ENCODE assay signal across 9 mouse cellular contexts in genomic region chr1:179476461-179477156, GRCm38 (mm10). TPM values are rescaled to one million over a fixed set of nuclear protein-coding genes. Genes with fewer than 3 reads are reported as not detected.
A peak's percentile ranks its signal among the peaks of the same experiment; 100 is the strongest.
DNase-seq lines count a peak whose midpoint lies in the region; ATAC-seq and TF ChIP-seq lines count a peak whose summit lies in the region.
"Had no signal": no experiment of that assay in that cellular context is flagged by ENCODE, and none has a peak within 500 bp of the region (broad histone marks: within the 10 kb centered on the region; RNA-seq: fewer than 3 reads in every experiment).

No protein-coding gene starts in this region.

- H3K9me3 ChIP-seq in lung, embryonic 15.5 days = peaks cover 4% of the 10 kb centered on the region; the same call in 1 of the 2 replicates
- 0 out of 2 replicates have a peak, but pooled peaks cover 7% of the 10 kb centered on the region for H3K9me3 ChIP-seq in hindbrain, postnatal 0 days (ENCODE audit: low read length)
- H3K9me3 ChIP-seq in neural tube, embryonic 13.5 days = peaks cover 11% of the 10 kb centered on the region; the same call in 1 of the 2 replicates

- no peaks in the 10 kb centered on the region; the same call in 1 of the 2 replicates for H3K4me1 ChIP-seq in lung, embryonic 15.5 days
- no peaks in the 10 kb centered on the region for H3K4me1 ChIP-seq in hindbrain, postnatal 0 days (ENCODE audit: insufficient read depth, low read length)
- H3K4me1 ChIP-seq in neural tube, embryonic 13.5 days (replicated peaks) = peaks cover 18% of the 10 kb centered on the region

- H3K4me2 ChIP-seq in lung, embryonic 15.5 days = no peak overlapping the region
- no peak overlapping the region for H3K4me2 ChIP-seq in hindbrain, postnatal 0 days (ENCODE audit: low read depth, low read length)
- H3K4me2 ChIP-seq in neural tube, embryonic 13.5 days = no peak overlapping the region
- H3K4me2 ChIP-seq: embryonic facial prominence, embryonic 15.5 days had no signal

- 51% methylated on average over 6 of the region's 6 CpGs for WGBS in lung, embryonic 15.5 days
- WGBS in hindbrain, postnatal 0 days = 64% methylated on average over 6 of the region's 6 CpGs
- 67% methylated on average over 6 of the region's 6 CpGs for WGBS in neural tube, embryonic 13.5 days

- peak; percentile 6; the same call in 1 of the 2 replicates for ATAC-seq in lung, embryonic 15.5 days (ENCODE audit: borderline replicate concordance, extremely low read depth, low FRiP score, low TSS enrichment)
- ATAC-seq in hindbrain, postnatal 0 days = peak; percentile 51; the same call in 1 of the 2 replicates
- ATAC-seq in neural tube, embryonic 13.5 days (ENCODE audit: low read depth) = peak; percentile 61; the same call in 1 of the 2 replicates

- no peaks in the 10 kb centered on the region for H3K27me3 ChIP-seq in lung, embryonic 15.5 days
- H3K27me3 ChIP-seq in hindbrain, postnatal 0 days (ENCODE audit: insufficient read depth, low read length) = no peaks in the 10 kb centered on the region
- peaks cover 18% of the 10 kb centered on the region; the same call in 1 of the 2 replicates for H3K27me3 ChIP-seq in neural tube, embryonic 13.5 days
- H3K27me3 ChIP-seq: embryonic facial prominence, embryonic 15.5 days had no signal

- no peaks in the 10 kb centered on the region; the same call in 1 of the 2 replicates for H3K36me3 ChIP-seq in lung, embryonic 15.5 days
- H3K36me3 ChIP-seq in hindbrain, postnatal 0 days (ENCODE audit: insufficient read depth, low read length) = no peaks in the 10 kb centered on the region
- H3K36me3 ChIP-seq in neural tube, embryonic 13.5 days = peaks cover 3% of the 10 kb centered on the region; the same call in 1 of the 2 replicates

- TF ChIP-seq CTCF in hindbrain, postnatal 0 days (IDR thresholded peaks at IDR 0.05; ENCODE audit: low read depth) = peak; percentile 61

- no peak for DNase-seq in lung, postnatal 25 days (ENCODE audit: low spot score)
- peak; percentile 59 for DNase-seq in embryo, embryonic 11 days
- DNase-seq in hindbrain, postnatal 0 days (ENCODE audit: low spot score) = peak; percentile 24
- no peak for DNase-seq in urinary bladder, postnatal 14 days (ENCODE audit: low spot score)
- DNase-seq in thymus, postnatal 25 days = no peak
- no peak for DNase-seq in right cerebral cortex, postnatal 36 days (ENCODE audit: low spot score in 2 of 2)

- H3K9ac ChIP-seq in lung, embryonic 15.5 days = no peak overlapping the region
- no peak overlapping the region for H3K9ac ChIP-seq in hindbrain, postnatal 0 days (replicated peaks; ENCODE audit: low read length)
- H3K9ac ChIP-seq in neural tube, embryonic 13.5 days = no peak overlapping the region
- H3K9ac ChIP-seq: embryonic facial prominence, embryonic 15.5 days had no signal

- H3K27ac ChIP-seq in lung, embryonic 15.5 days = no peak overlapping the region
- no peak overlapping the region for H3K27ac ChIP-seq in hindbrain, postnatal 0 days
- no peak overlapping the region for H3K27ac ChIP-seq in neural tube, embryonic 13.5 days (replicated peaks)
- H3K27ac ChIP-seq: embryonic facial prominence, embryonic 15.5 days had no signal

- no peak overlapping the region for H3K4me3 ChIP-seq in lung, embryonic 15.5 days
- H3K4me3 ChIP-seq in hindbrain, postnatal 0 days (ENCODE audit: low read length) = no peak overlapping the region
- H3K4me3 ChIP-seq in neural tube, embryonic 13.5 days = no peak overlapping the region
- H3K4me3 ChIP-seq: embryonic facial prominence, embryonic 15.5 days had no signal

RNA-seq across cellular contexts. Expression of gene Smyd3, which starts 41.2 kb away (rescaled TPM):
- polyA plus RNA-seq in lung, embryonic 15.5 days (2015; fragmentation: Nextera tagmentation; extraction: Ambion mirVana) = 16.9 and 18.3 TPM in 2 replicates
- total RNA-seq in hindbrain, postnatal 0 days (2014; rRNA removed) = 15.4 and 17.9 TPM in 2 replicates
- 23.3 and 26.1 TPM in 2 replicates for polyA plus RNA-seq in hindbrain, postnatal 0 days (2015; fragmentation: Nextera tagmentation; extraction: Ambion mirVana)
- 19.7 and 19.8 TPM in 2 replicates for polyA plus RNA-seq in neural tube, embryonic 13.5 days (2015; fragmentation: Nextera tagmentation; extraction: Ambion mirVana)

Comparison
In these comparisons a context has a peak if more than half of its experiments do, and no peak if none do; other contexts are left out.
1. ATAC-seq: peak in every context shown above with its lines; median percentile 61 in neural tube, embryonic 13.5 days; 51 in hindbrain, postnatal 0 days; 6 in lung, embryonic 15.5 days.
2. DNase-seq: peak in embryo, embryonic 11 days (single experiment) and hindbrain, postnatal 0 days (single experiment); none in lung, postnatal 25 days (single experiment), urinary bladder, postnatal 14 days (single experiment), thymus, postnatal 25 days (single experiment) and right cerebral cortex, postnatal 36 days (0 of 2).